Comparison of ENCODE assay signal across 29 mouse cellular contexts in genomic region chr12:24739963-24740362, GRCm38 (mm10). TPM values are rescaled to one million over a fixed set of nuclear protein-coding genes. Genes with fewer than 3 reads are reported as not detected.
DNase-seq lines count a peak whose midpoint lies in the region; ATAC-seq and TF ChIP-seq lines count a peak whose summit lies in the region.
"Had no signal": no experiment of that assay in that cellular context is flagged by ENCODE, and none has a peak within 500 bp of the region (broad histone marks: within the 10 kb centered on the region; RNA-seq: fewer than 3 reads in every experiment).

No protein-coding gene starts in this region.

- no peaks in the 10 kb centered on the region; the same call in 1 of the 2 replicates for H3K4me1 ChIP-seq in limb, embryonic 15.5 days
- peaks cover 3% of the 10 kb centered on the region; the same call in 1 of the 2 replicates for H3K4me1 ChIP-seq in limb, embryonic 10.5 days
- no peaks in the 10 kb centered on the region for H3K4me1 ChIP-seq in stomach, postnatal 0 days (replicated peaks; ENCODE audit: control insufficient read depth, insufficient read depth)
- H3K4me1 ChIP-seq: embryonic facial prominence, embryonic 12.5 days; heart, embryonic 12.5 days; heart, embryonic 15.5 days; hindbrain, embryonic 10.5 days had no signal

- no peak overlapping the region for H3K27ac ChIP-seq in limb, embryonic 15.5 days
- H3K27ac ChIP-seq in limb, embryonic 10.5 days = no peak overlapping the region
- no peak overlapping the region for H3K27ac ChIP-seq in stomach, postnatal 0 days (replicated peaks)
- H3K27ac ChIP-seq: embryonic facial prominence, embryonic 12.5 days; embryonic facial prominence, embryonic 15.5 days; forebrain, embryonic 12.5 days; forebrain, embryonic 15.5 days; heart, embryonic 15.5 days; hindbrain, embryonic 10.5 days; hindbrain, embryonic 14.5 days; hindbrain, postnatal 0 days had no signal

- no peak overlapping the region for H3K4me2 ChIP-seq in limb, embryonic 15.5 days
- no peak overlapping the region for H3K4me2 ChIP-seq in stomach, postnatal 0 days (replicated peaks; ENCODE audit: low read depth)
- H3K4me2 ChIP-seq: embryonic facial prominence, embryonic 12.5 days; embryonic facial prominence, embryonic 15.5 days; forebrain, embryonic 12.5 days; forebrain, embryonic 15.5 days; heart, embryonic 12.5 days; heart, embryonic 15.5 days; hindbrain, embryonic 14.5 days had no signal

- H3K36me3 ChIP-seq in limb, embryonic 15.5 days = no peaks in the 10 kb centered on the region
- no peaks in the 10 kb centered on the region for H3K36me3 ChIP-seq in limb, embryonic 10.5 days
- no peaks in the 10 kb centered on the region for H3K36me3 ChIP-seq in stomach, postnatal 0 days (ENCODE audit: control insufficient read depth, insufficient read depth, low read length)
- H3K36me3 ChIP-seq: embryonic facial prominence, embryonic 12.5 days; embryonic facial prominence, embryonic 15.5 days; forebrain, embryonic 12.5 days; forebrain, embryonic 15.5 days; G1E; heart, embryonic 12.5 days; heart, embryonic 15.5 days; hindbrain, embryonic 10.5 days had no signal

- H3K9ac ChIP-seq in limb, embryonic 15.5 days = no peak overlapping the region
- H3K9ac ChIP-seq in stomach, postnatal 0 days (ENCODE audit: low read length) = no peak overlapping the region
- H3K9ac ChIP-seq: embryonic facial prominence, embryonic 12.5 days; embryonic facial prominence, embryonic 15.5 days; forebrain, embryonic 12.5 days; forebrain, embryonic 15.5 days; heart, embryonic 12.5 days; heart, embryonic 15.5 days; hindbrain, embryonic 14.5 days had no signal

- no peaks in the 10 kb centered on the region for H3K9me3 ChIP-seq in limb, embryonic 15.5 days
- no peaks in the 10 kb centered on the region for H3K9me3 ChIP-seq in limb, embryonic 10.5 days (replicated peaks)
- H3K9me3 ChIP-seq in stomach, postnatal 0 days (ENCODE audit: control insufficient read depth, low read length) = no peaks in the 10 kb centered on the region
- H3K9me3 ChIP-seq: embryonic facial prominence, embryonic 12.5 days; embryonic facial prominence, embryonic 15.5 days; forebrain, embryonic 12.5 days; forebrain, embryonic 15.5 days; G1E; heart, embryonic 12.5 days; heart, embryonic 15.5 days; hindbrain, embryonic 10.5 days had no signal

- peak; percentile 46 to 73 for DNase-seq in adrenal gland, adult (ENCODE audit: inconsistent age in 2 of 2, low spot score in 1 of 2)
- DNase-seq in adrenal gland, postnatal 10 days = no peak
- no peak for DNase-seq in limb, embryonic 10.5 days (ENCODE audit: low spot score)
- DNase-seq in stomach, postnatal 0 days (ENCODE audit: low spot score) = no peak
- DNase-seq in urinary bladder, postnatal 4 days (ENCODE audit: low spot score in 2 of 2) = no peak
- DNase-seq in layer of hippocampus, adult 8-10 months (ENCODE audit: low spot score in 2 of 2) = no peak
- DNase-seq: B cell, adult 2 months; cerebellum, adult 11 months; cerebellum, adult 2 months; cerebellum, adult 9-11 months; cerebellum, postnatal 25 days; gastrocnemius, postnatal 25 days; heart, adult 18-20 months; heart, postnatal 10 days; heart, postnatal 36 days had no signal

- TF ChIP-seq CTCF in stomach, postnatal 0 days (IDR thresholded peaks at IDR 0.05; ENCODE audit: low read depth) = no peak

- 73% methylated on average over 1 of the region's 1 CpGs for WGBS in limb, embryonic 15.5 days
- 86% methylated on average over 1 of the region's 1 CpGs for WGBS in limb, embryonic 10.5 days
- 59% methylated on average over 1 of the region's 1 CpGs for WGBS in stomach, postnatal 0 days

- H3K27me3 ChIP-seq in limb, embryonic 15.5 days = no peaks in the 10 kb centered on the region
- no peaks in the 10 kb centered on the region for H3K27me3 ChIP-seq in limb, embryonic 10.5 days (ENCODE audit: low read depth, poor library complexity, severe bottlenecking)
- H3K27me3 ChIP-seq in stomach, postnatal 0 days (ENCODE audit: control insufficient read depth, insufficient read depth, low read length) = no peaks in the 10 kb centered on the region
- H3K27me3 ChIP-seq: CH12.LX; embryonic facial prominence, embryonic 12.5 days; embryonic facial prominence, embryonic 15.5 days; forebrain, embryonic 12.5 days; forebrain, embryonic 15.5 days; heart, embryonic 12.5 days; heart, embryonic 15.5 days had no signal

- no peak overlapping the region for H3K4me3 ChIP-seq in limb, embryonic 15.5 days
- no peak overlapping the region for H3K4me3 ChIP-seq in limb, embryonic 10.5 days
- no peak overlapping the region for H3K4me3 ChIP-seq in stomach, postnatal 0 days (ENCODE audit: low read depth, low read length)
- H3K4me3 ChIP-seq: embryonic facial prominence, embryonic 12.5 days; embryonic facial prominence, embryonic 15.5 days; forebrain, embryonic 12.5 days; forebrain, embryonic 15.5 days; heart, embryonic 12.5 days; heart, embryonic 15.5 days; hindbrain, embryonic 10.5 days had no signal

- 0 out of 2 replicates have a peak, but pooled peaks have one; percentile 37 for ATAC-seq in limb, embryonic 15.5 days (ENCODE audit: insufficient number of reproducible peaks, low FRiP score, low TSS enrichment, low read depth)
- peak; percentile 23; the same call in 1 of the 2 replicates for ATAC-seq in erythroid progenitor cell, adult 5-6 weeks (replicated peaks; ENCODE audit: low FRiP score, poor library complexity, severe bottlenecking)
- 0 out of 2 replicates have a peak, but pooled peaks have one; percentile 2 for ATAC-seq in stomach, postnatal 0 days (ENCODE audit: low FRiP score, low TSS enrichment)
- ATAC-seq: forebrain, embryonic 15.5 days; hindbrain, postnatal 0 days; inflammation-experienced regulatory T-cells, adult 6 months had no signal

- TF ChIP-seq EP300 in stomach, postnatal 0 days (optimal IDR thresholded peaks at IDR 0.05) = no peak

RNA-seq across cellular contexts. Expression of gene Rrm2, which starts 31.9 kb away (rescaled TPM):
- 10 to 100 TPM; 43.7 to 50.5 TPM for total RNA-seq in adrenal gland, postnatal 10 days (2021)
- polyA plus RNA-seq in limb, embryonic 15.5 days (2015; fragmentation: Nextera tagmentation; extraction: Ambion mirVana) = 159 and 162 TPM in 2 replicates
- polyA plus RNA-seq in limb, embryonic 10.5 days (2016; fragmentation: Nextera tagmentation; extraction: Ambion mirVana) = 631 and 705 TPM in 2 replicates
- total RNA-seq in erythroid progenitor cell, adult 5-6 weeks (2015; ENCODE audit: low replicate concordance) = 647 and 687 TPM in 2 replicates
- 662 and 846 TPM in 2 replicates for total RNA-seq in erythroid progenitor cell, adult 5-6 weeks (2017; ENCODE audit: low replicate concordance)
- polyA plus RNA-seq in stomach, postnatal 0 days (2015; fragmentation: Nextera tagmentation; extraction: Ambion mirVana) = 38.0 and 41.2 TPM in 2 replicates
- 1 to 10 TPM; 1.3 to 2.2 (median 1.4) TPM for total RNA-seq in layer of hippocampus, adult 8-10 months (2022)

RNA-seq across cellular contexts. Expression of gene Cys1, which starts 58.4 kb away (rescaled TPM):
- 1 to 10 TPM; 2.7 to 4.4 TPM for total RNA-seq in adrenal gland, postnatal 10 days (2021)
- 6.7 and 8.1 TPM in 2 replicates for polyA plus RNA-seq in limb, embryonic 15.5 days (2015; fragmentation: Nextera tagmentation; extraction: Ambion mirVana)
- 0.21 TPM in 1 of 2 replicates, not detected in the other for polyA plus RNA-seq in limb, embryonic 10.5 days (2016; fragmentation: Nextera tagmentation; extraction: Ambion mirVana)
- total RNA-seq in erythroid progenitor cell, adult 5-6 weeks (2015; ENCODE audit: low replicate concordance) = not detected in 2 replicates
- total RNA-seq in erythroid progenitor cell, adult 5-6 weeks (2017; ENCODE audit: low replicate concordance) = 0.39 TPM in 1 of 2 replicates, not detected in the other
- 1.4 and 1.9 TPM in 2 replicates for polyA plus RNA-seq in stomach, postnatal 0 days (2015; fragmentation: Nextera tagmentation; extraction: Ambion mirVana)
- total RNA-seq in layer of hippocampus, adult 8-10 months (2022) = 10 to 100 TPM; 13.5 to 35.1 (median 25.8) TPM
- total RNA-seq: CH12.LX, G1E had no signal
- polyA plus RNA-seq: G1E; inflammation-experienced regulatory T-cells, adult 6 months had no signal

Comparison
In these comparisons a context has a peak if more than half of its experiments do, and no peak if none do; other contexts are left out.
1. DNase-seq: peak in adrenal gland, adult (2 of 2); none in adrenal gland, postnatal 10 days (single experiment), limb, embryonic 10.5 days (single experiment), stomach, postnatal 0 days (single experiment), urinary bladder, postnatal 4 days (0 of 2) and layer of hippocampus, adult 8-10 months (0 of 2).
2. RNA of gene Rrm2, which starts 31.9 kb away (total RNA-seq): 647 to 846 TPM in erythroid progenitor cell, adult 5-6 weeks and 43.7 to 50.5 TPM in adrenal gland, postnatal 10 days; 1.3 to 2.2 TPM in layer of hippocampus, adult 8-10 months; every median in the first group is over 10 times any median in the second.
3. Peak in every context shown above with its lines, with median percentiles within 50 percentile points of each other: ATAC-seq.